Mouse (Mus musculus): ENCODE measurements around the gene Sipa1l3. TPM values are rescaled to one million over a fixed set of nuclear protein-coding genes. Genes with fewer than 3 reads are reported as not detected.

Sipa1l3 gene
- polyA plus RNA-seq, 1 experiment from 2014 or later = 26.6 TPM

DNA sequence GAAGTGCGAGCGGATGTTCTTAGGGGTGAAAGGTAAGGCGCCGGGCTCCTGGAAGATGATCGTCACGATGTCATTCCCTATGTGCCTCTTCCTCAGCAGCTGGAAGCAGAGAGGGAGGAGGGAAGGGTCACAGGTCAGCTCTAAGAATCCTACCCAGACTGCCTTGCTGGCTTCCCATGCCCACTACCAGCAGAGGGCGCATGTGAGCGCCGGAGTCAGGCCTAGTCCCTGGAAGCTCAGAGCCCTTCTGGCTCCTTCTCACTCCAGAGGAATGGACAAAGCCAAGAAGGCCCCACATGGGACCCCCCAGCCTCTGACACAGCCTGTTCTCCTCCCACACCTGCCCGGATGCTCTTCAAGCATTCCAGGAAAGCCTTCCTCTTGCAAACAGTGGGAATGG, 135.2 kb downstream of the Sipa1l3 start:
- no peak overlapping the region for H3K4me2 ChIP-seq (replicated peaks)
- H3K4me1 ChIP-seq (replicated peaks) = no peaks in the 10 kb centered on the region
- H3K27me3 ChIP-seq (replicated peaks) = no peaks in the 10 kb centered on the region
- H3K9ac ChIP-seq = no peak overlapping the region
- WGBS = 27% methylated on average over 10 of the region's 10 CpGs
- H3K36me3 ChIP-seq = peaks cover 41% of the 10 kb centered on the region
- peak; percentile 64 for ATAC-seq
- no peak overlapping the region for H3K27ac ChIP-seq
- H3K4me3 ChIP-seq (replicated peaks) = no peak overlapping the region
- H3K9me3 ChIP-seq = no peaks in the 10 kb centered on the region

DNA sequence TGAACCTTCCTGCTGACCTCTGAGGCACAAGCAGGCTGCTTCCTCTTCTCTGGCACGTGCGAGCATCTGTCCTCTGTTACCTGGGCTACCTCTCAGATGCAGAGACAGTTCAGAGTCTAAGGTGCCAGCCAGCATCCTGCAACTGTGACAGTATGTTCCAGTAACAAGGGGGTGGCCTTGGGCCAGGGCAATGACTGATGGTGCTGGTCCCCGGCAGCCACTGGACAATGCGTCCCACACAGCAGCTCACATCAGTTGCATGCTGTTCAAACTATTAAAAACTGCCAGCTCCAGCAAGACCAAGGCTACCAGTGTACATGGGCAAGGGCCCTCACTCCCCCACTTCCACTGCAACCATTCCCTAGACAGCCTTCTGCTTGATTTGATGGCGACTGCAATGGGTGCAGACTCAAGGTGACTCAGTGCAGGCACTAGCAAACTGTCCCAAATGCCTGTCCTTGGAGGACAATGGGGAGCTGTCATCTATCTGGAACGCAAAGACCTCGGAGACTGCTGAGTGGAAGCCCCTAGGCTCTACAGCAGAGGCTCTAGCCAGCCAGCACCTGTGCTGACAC, 136.9 kb downstream of the Sipa1l3 start:
- 94% methylated on average over 7 of the region's 7 CpGs for WGBS
- H3K27me3 ChIP-seq (replicated peaks) = no peaks in the 10 kb centered on the region
- H3K9me3 ChIP-seq = no peaks in the 10 kb centered on the region
- no peak overlapping the region for H3K27ac ChIP-seq
- peaks cover 47% of the 10 kb centered on the region for H3K36me3 ChIP-seq
- H3K4me3 ChIP-seq (replicated peaks) = no peak overlapping the region
- no peaks in the 10 kb centered on the region for H3K4me1 ChIP-seq (replicated peaks)
- no peak overlapping the region for H3K9ac ChIP-seq
- no peak for ATAC-seq
- H3K4me2 ChIP-seq (replicated peaks) = no peak overlapping the region

- Histone ChIP-seq H3K9me3 (no peaks in the 10 kb centered on the region), H3K27me3 (replicated peaks) (no peaks in the 10 kb centered on the region), H3K27ac (no peak overlapping the region), H3K9ac (no peak overlapping the region), H3K36me3 (peaks cover 29% of the 10 kb centered on the region), H3K4me3 (replicated peaks) (no peak overlapping the region), H3K4me1 (replicated peaks) (no peaks in the 10 kb centered on the region), H3K4me2 (replicated peaks) (no peak overlapping the region)
- 89% methylated on average over 6 of the region's 6 CpGs for WGBS
- no peak for ATAC-seq
These were observed 144.4 kb downstream of the Sipa1l3 start for GRCm38 (mm10) chr7:29374054-29374453.

DNA sequence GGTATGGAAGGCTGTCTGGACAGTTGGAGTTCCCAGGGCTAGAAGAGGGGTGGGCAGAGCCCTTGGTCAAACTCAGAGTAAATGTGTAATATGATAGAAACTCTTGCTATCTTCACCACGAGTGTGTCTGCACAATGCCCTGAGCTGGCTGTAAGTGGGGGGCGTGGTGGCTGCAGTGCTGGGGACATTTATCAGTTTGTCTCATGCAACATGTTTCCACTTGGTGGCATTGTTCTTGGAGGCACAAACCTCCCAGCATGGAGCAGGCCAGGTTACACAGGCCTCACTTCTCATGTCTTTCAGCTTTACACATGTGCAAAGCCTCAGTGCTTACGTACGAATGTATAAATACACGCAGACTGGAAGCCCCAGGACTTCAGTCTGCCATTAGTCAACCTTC, 146.3 kb downstream of the Sipa1l3 start:
- peaks cover 21% of the 10 kb centered on the region for H3K36me3 ChIP-seq
- 84% methylated on average over 5 of the region's 5 CpGs for WGBS
- no peaks in the 10 kb centered on the region for H3K9me3 ChIP-seq

DNA sequence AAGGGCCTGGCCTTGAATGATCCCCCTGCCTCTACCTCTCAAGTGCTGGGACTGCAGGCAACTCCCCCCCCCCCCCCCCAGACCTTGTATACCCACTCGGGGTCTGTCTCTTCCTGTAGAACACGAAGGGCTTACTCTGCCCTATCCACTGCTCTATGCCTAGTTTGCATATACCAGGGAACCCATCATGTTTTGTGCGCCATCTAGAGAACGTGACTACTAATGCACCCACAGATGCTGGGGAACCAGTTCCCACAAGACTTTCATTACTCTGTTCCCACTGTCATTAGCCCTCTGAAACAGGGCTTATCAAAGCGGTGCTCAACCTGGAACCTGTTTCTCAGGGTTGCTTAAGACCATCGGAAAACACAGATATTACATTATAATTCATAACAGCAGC, 148.4 kb downstream of the Sipa1l3 start:
- H3K4me2 ChIP-seq (replicated peaks) = no peak overlapping the region
- H3K4me1 ChIP-seq (replicated peaks) = no peaks in the 10 kb centered on the region
- no peak overlapping the region for H3K4me3 ChIP-seq (replicated peaks)
- H3K9ac ChIP-seq = no peak overlapping the region
- 66% methylated on average over 6 of the region's 6 CpGs for WGBS
- H3K27me3 ChIP-seq (replicated peaks) = no peaks in the 10 kb centered on the region
- peaks cover 19% of the 10 kb centered on the region for H3K36me3 ChIP-seq
- peak; percentile 39; the same call in 1 of the 2 replicates for ATAC-seq
- H3K27ac ChIP-seq = no peak overlapping the region
- no peaks in the 10 kb centered on the region for H3K9me3 ChIP-seq

More for the DNA sequence above, 146.3 kb downstream of the Sipa1l3 start:
- ATAC-seq = no peak
- H3K4me2 ChIP-seq (replicated peaks) = no peak overlapping the region
- H3K27ac ChIP-seq = no peak overlapping the region
- no peak overlapping the region for H3K9ac ChIP-seq
- no peak overlapping the region for H3K4me3 ChIP-seq (replicated peaks)
- H3K27me3 ChIP-seq (replicated peaks) = no peaks in the 10 kb centered on the region
- H3K4me1 ChIP-seq (replicated peaks) = no peaks in the 10 kb centered on the region

DNA sequence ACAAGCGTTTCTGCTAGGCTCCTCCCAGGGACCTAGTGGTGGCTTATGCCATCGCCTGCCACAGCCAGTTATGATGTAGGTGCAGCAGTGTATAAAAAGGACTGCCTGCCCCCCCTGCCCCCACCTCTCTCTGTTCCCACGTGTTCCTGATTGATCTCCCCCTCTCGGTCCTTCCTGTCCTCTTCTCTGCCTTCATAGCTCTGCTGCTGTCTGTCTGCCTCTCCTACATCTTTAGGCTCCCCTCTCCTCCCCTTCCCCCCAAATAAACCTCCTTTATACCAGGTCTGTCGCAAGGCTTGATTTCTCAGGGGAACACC, 150.5 kb downstream of the Sipa1l3 start:
- no peak for ATAC-seq
- H3K4me1 ChIP-seq (replicated peaks) = no peaks in the 10 kb centered on the region
- H3K36me3 ChIP-seq = peaks cover 17% of the 10 kb centered on the region
- H3K27me3 ChIP-seq (replicated peaks) = no peaks in the 10 kb centered on the region
- H3K9me3 ChIP-seq = no peaks in the 10 kb centered on the region
- no peak overlapping the region for H3K9ac ChIP-seq
- no peak overlapping the region for H3K4me3 ChIP-seq (replicated peaks)
- H3K27ac ChIP-seq = no peak overlapping the region
- H3K4me2 ChIP-seq (replicated peaks) = no peak overlapping the region
- 45% methylated on average over 5 of the region's 5 CpGs for WGBS

- Histone ChIP-seq H3K9me3 (no peaks in the 10 kb centered on the region), H3K27ac (no peak overlapping the region), H3K9ac (no peak overlapping the region), H3K4me2 (replicated peaks) (no peak overlapping the region), H3K4me3 (replicated peaks) (no peak overlapping the region), H3K4me1 (replicated peaks) (no peaks in the 10 kb centered on the region), H3K27me3 (replicated peaks) (no peaks in the 10 kb centered on the region), H3K36me3 (peaks cover 21% of the 10 kb centered on the region)
- WGBS = 83% methylated on average over 13 of the region's 13 CpGs
- peak; percentile 20; the same call in 1 of the 2 replicates for ATAC-seq
These were observed 151.1 kb downstream of the Sipa1l3 start for GRCm38 (mm10) chr7:29367166-29368003.

GRCm38 (mm10) chr7:29364052-29364451, 154.4 kb downstream of the Sipa1l3 start:
- no peaks in the 10 kb centered on the region for H3K9me3 ChIP-seq
- H3K4me3 ChIP-seq (replicated peaks) = no peak overlapping the region
- no peak overlapping the region for H3K27ac ChIP-seq
- no peak overlapping the region for H3K9ac ChIP-seq
- H3K4me1 ChIP-seq (replicated peaks) = no peaks in the 10 kb centered on the region
- ATAC-seq = peak; percentile 55
- H3K36me3 ChIP-seq = peaks cover 19% of the 10 kb centered on the region
- no peak overlapping the region for H3K4me2 ChIP-seq (replicated peaks)
- 41% methylated on average over 4 of the region's 4 CpGs for WGBS
- H3K27me3 ChIP-seq (replicated peaks) = no peaks in the 10 kb centered on the region

- no peak for ATAC-seq
- Histone ChIP-seq H3K9ac (no peak overlapping the region), H3K4me3 (replicated peaks) (no peak overlapping the region), H3K27me3 (replicated peaks) (no peaks in the 10 kb centered on the region), H3K4me2 (replicated peaks) (no peak overlapping the region), H3K9me3 (no peaks in the 10 kb centered on the region), H3K36me3 (peaks cover 19% of the 10 kb centered on the region), H3K27ac (no peak overlapping the region), H3K4me1 (replicated peaks) (no peaks in the 10 kb centered on the region)
- WGBS = 96% methylated on average over 13 of the region's 13 CpGs
These were observed 156.9 kb downstream of the Sipa1l3 start for GRCm38 (mm10) chr7:29361497-29361896.

- H3K27me3 ChIP-seq (replicated peaks) = no peaks in the 10 kb centered on the region
- no peaks in the 10 kb centered on the region for H3K9me3 ChIP-seq
- H3K4me3 ChIP-seq (replicated peaks) = no peak overlapping the region
- no peak for ATAC-seq
- H3K4me1 ChIP-seq (replicated peaks) = no peaks in the 10 kb centered on the region
- H3K9ac ChIP-seq = no peak overlapping the region
- peaks cover 18% of the 10 kb centered on the region for H3K36me3 ChIP-seq
- H3K4me2 ChIP-seq (replicated peaks) = no peak overlapping the region
- no peak overlapping the region for H3K27ac ChIP-seq
- WGBS = 92% methylated on average over 8 of the region's 8 CpGs
These were observed 163.0 kb downstream of the Sipa1l3 start for GRCm38 (mm10) chr7:29355406-29355805.

GRCm38 (mm10) chr7:29354161-29354560, 164.3 kb downstream of the Sipa1l3 start:
- 86% methylated on average over 8 of the region's 8 CpGs for WGBS
- Histone ChIP-seq H3K4me3 (replicated peaks) (no peak overlapping the region), H3K9ac (no peak overlapping the region), H3K27ac (no peak overlapping the region), H3K9me3 (no peaks in the 10 kb centered on the region), H3K4me2 (replicated peaks) (no peak overlapping the region), H3K27me3 (replicated peaks) (no peaks in the 10 kb centered on the region), H3K4me1 (replicated peaks) (no peaks in the 10 kb centered on the region), H3K36me3 (peaks cover 29% of the 10 kb centered on the region)
- no peak for ATAC-seq

DNA sequence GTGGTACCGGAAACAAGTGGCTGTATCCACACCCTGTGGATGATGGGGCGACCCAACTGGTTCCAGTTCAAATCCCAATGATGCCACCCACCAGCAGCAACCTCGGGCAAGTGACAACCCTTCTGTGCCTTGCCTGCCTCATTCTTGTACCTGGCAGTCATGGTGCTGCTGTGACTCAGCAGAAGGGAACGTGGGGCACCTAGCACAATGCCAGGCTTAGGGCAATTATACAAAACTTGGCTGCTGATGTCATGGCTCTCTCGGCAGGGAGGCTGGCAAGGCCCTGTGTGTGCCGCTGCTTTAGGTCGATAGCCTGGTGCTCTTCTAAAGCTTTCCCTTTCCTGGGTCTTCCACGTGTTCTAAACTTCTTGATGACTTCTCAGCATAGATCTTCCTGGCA, 166.2 kb downstream of the Sipa1l3 start:
- WGBS = 94% methylated on average over 8 of the region's 8 CpGs
- Histone ChIP-seq H3K4me2 (replicated peaks) (no peak overlapping the region), H3K9ac (no peak overlapping the region), H3K27me3 (replicated peaks) (no peaks in the 10 kb centered on the region), H3K4me3 (replicated peaks) (no peak overlapping the region), H3K9me3 (no peaks in the 10 kb centered on the region), H3K4me1 (replicated peaks) (no peaks in the 10 kb centered on the region), H3K27ac (no peak overlapping the region), H3K36me3 (peaks cover 40% of the 10 kb centered on the region)
- no peak for ATAC-seq

- H3K27me3 ChIP-seq (replicated peaks) = no peaks in the 10 kb centered on the region
- no peaks in the 10 kb centered on the region for H3K9me3 ChIP-seq
- H3K9ac ChIP-seq = no peak overlapping the region
- WGBS = 75% methylated on average over 8 of the region's 10 CpGs
- H3K4me1 ChIP-seq (replicated peaks) = no peaks in the 10 kb centered on the region
- H3K36me3 ChIP-seq = peaks cover 46% of the 10 kb centered on the region
- no peak overlapping the region for H3K27ac ChIP-seq
- H3K4me3 ChIP-seq (replicated peaks) = no peak overlapping the region
- H3K4me2 ChIP-seq (replicated peaks) = no peak overlapping the region
- ATAC-seq = peak; percentile 79
These were observed 168.0 kb downstream of the Sipa1l3 start for GRCm38 (mm10) chr7:29350489-29350888.

Measured in intestine, embryonic 15.5 days (tissue).